Mouse (Mus musculus): ENCODE measurements around the gene 2300009A05Rik.

2300009A05Rik gene

GRCm38 (mm10) chr9:63349241-63349640 is 49.8 kb downstream of the 2300009A05Rik start:
- DNase-seq (ENCODE audit: extremely low read depth, insufficient read length, low spot score) = no peak

GRCm38 (mm10) chr9:63348146-63348545 is 50.9 kb downstream of the 2300009A05Rik start:
- no peak for DNase-seq (ENCODE audit: extremely low read depth, insufficient read length, low spot score)

DNA sequence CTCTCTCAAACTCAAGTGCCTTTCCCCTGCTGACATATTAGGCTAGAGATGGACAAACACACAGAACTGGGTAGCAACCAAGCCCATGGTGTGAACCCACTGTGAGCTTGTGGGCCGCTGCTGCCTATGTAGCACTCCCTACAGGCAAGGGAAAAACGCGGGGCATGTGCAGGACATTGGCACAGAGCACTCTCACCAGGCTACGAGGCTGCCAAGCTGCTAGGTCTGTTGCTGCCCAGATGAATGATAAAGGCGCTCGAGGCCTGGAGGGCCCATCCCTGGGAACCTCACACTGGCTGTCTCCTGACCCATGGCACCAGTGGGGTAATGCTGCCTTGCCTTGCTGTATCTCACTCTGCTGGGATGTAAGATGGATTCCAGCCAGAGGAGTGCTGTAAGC is 53.0 kb downstream of the 2300009A05Rik start:
- DNase-seq (ENCODE audit: extremely low read depth, insufficient read length, low spot score) = no peak

All from 3134 (cell line).